Mouse (Mus musculus) kidney, postnatal 0 days (tissue): ENCODE results near the gene Cox20. TPM values are rescaled to one million over a fixed set of nuclear protein-coding genes. Genes with fewer than 3 reads are reported as not detected.
"Not testable (repeated sequence)": the region's sequence is repeated elsewhere in the genome, so short reads cannot be mapped to it uniquely, and the experiment has no call there.

Experiments used
- ATAC-seq: fragments of 200-750 bp; cut with Nextera tagmentation; replicated peaks from 2 replicates; pipeline ENCODE4 v1.8.0; 2017; ENCODE audit warnings: low read depth, moderate number of reproducible peaks, moderate TSS enrichment, moderate library complexity; ENCODE audit not compliant: low FRiP score
- DNase-seq: peaks from one replicate; pipeline ENCODE4 v3.0.0-alpha.2; 2016; ENCODE audit warnings: low spot score
- H3K27ac ChIP-seq: fragments of 300-500 bp; sonication (generic); 2 replicates; pipeline ENCODE4 v1.5.1; 2014; ENCODE audit warnings: mild to moderate bottlenecking
- H3K27me3 ChIP-seq: fragments of 300-500 bp; sonication (generic); 2 replicates; pipeline ENCODE4 v1.6.1; 2014; ENCODE audit warnings: low read length, mixed read lengths; ENCODE audit not compliant: insufficient read depth
- H3K36me3 ChIP-seq: fragments of 300-500 bp; sonication (generic); 2 replicates; pipeline ENCODE4 v1.6.1; 2014; ENCODE audit warnings: low read length, mixed read lengths; ENCODE audit not compliant: insufficient read depth
- H3K4me1 ChIP-seq: fragments of 300-500 bp; sonication (generic); replicated peaks from 2 replicates; pipeline ENCODE4 v1.6.1; 2014; ENCODE audit warnings: antibody characterized with exemption, low read length, mixed read lengths; ENCODE audit not compliant: insufficient read depth
- H3K4me2 ChIP-seq: fragments of 300-500 bp; sonication (generic); 2 replicates; pipeline ENCODE4 v1.6.1; 2014; ENCODE audit warnings: mild to moderate bottlenecking, low read length, moderate library complexity, mixed read lengths
- H3K4me3 ChIP-seq: fragments of 300-500 bp; sonication (generic); replicated peaks from 2 replicates; pipeline ENCODE4 v1.5.1; 2014; ENCODE audit warnings: low read depth, low read length
- H3K9ac ChIP-seq: fragments of 300-500 bp; sonication (generic); 2 replicates; pipeline ENCODE4 v1.6.1; 2014; ENCODE audit warnings: low read depth, low read length
- H3K9me3 ChIP-seq: fragments of 300-500 bp; sonication (generic); replicated peaks from 2 replicates; pipeline ENCODE4 v1.6.1; 2016; ENCODE audit warnings: low read length, inconsistent platforms, mixed read lengths
- CTCF ChIP-seq: IDR thresholded peaks from 2 replicates; pipeline ENCODE4 v1.5.1; 2016; ENCODE audit warnings: antibody characterized with exemption, low read depth, mild to moderate bottlenecking, moderate library complexity
- WGBS: fragments of 180-500 bp; shearing (Covaris S2); extraction: QIAGEN DNeasy Blood & Tissue Kit; methylation state at CpG from one replicate; pipeline ENCODE4 v1.1.7; 2014; 5-methylcytosine and 5-hydroxymethylcytosine counted together
- polyA plus RNA-seq: library from polyadenylated mRNA; unstranded; fragments of >200 nt; fragmentation: Nextera tagmentation; extraction: Ambion mirVana; gene quantifications from 2 replicates; pipeline ENCODE4 v1.2.1, GENCODE M21; 2015

The Cox20 gene
- polyA plus RNA-seq, 1 experiment from 2014 or later = 225 TPM

DNA sequence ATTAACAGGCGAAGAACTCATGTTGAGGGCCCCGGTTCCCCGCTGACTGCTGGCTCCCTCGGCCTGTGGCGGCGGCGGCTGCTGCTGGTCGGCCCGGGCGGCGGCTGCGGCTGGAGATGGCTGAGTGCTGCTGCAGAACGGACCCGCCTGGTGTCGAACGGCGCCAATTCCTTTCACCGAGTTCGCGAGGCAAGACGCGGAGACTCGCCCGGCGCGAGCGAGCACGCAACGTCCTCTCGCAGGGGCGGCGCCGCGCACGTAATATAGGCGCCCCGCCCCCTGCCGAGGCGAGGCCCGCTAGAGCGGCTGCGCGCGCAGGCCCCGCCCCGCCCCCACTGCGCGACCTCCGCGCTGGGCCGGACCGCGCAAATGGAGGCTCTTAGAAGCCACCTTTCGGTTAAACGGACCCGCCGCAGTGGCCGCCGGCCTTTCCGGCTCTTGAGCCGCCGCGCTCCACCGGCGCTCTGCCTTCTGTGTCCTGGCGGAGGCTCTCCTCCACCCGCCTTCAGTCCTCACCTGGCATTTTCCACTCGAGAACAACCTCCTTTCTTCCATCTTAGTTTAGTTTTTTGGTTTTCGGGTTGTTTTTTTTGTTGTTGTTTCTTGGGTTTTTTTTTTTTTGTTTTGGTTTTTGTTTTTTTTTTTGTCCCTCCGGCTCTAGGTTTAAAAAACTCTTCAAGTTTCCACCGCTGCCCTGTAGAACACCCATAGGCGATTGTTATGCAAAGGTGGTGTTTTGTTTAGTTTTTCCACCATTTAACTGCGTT, 18.8 kb downstream of the Cox20 start, which contains the start of gene Hnrnpu:
TSS of gene Hnrnpu (minus strand) at position 247 of the 767 bp plus-strand sequence.
- peak within 1 kb of the TSS; percentile 100 for H3K4me3 ChIP-seq
- no peaks in the 10 kb centered on the region for H3K27me3 ChIP-seq
- peak within 1 kb of the TSS; percentile 100 for H3K9ac ChIP-seq
- peak; percentile 96 for DNase-seq
- WGBS = under 1% methylated on average over 70 of the region's 73 CpGs
- TF ChIP-seq CTCF = 0 out of 2 replicates have a peak, but pooled peaks have one; percentile 2
- peak; percentile 90 for ATAC-seq
- peak within 1 kb of the TSS; percentile 100 for H3K27ac ChIP-seq
- H3K4me1 ChIP-seq = peaks cover 8% of the 10 kb centered on the region; the same call in 1 of the 2 replicates
- peaks cover 18% of the 10 kb centered on the region; the same call in 1 of the 2 replicates for H3K36me3 ChIP-seq
- peak within 1 kb of the TSS; percentile 83 for H3K4me2 ChIP-seq
- no peaks in the 10 kb centered on the region for H3K9me3 ChIP-seq

DNA sequence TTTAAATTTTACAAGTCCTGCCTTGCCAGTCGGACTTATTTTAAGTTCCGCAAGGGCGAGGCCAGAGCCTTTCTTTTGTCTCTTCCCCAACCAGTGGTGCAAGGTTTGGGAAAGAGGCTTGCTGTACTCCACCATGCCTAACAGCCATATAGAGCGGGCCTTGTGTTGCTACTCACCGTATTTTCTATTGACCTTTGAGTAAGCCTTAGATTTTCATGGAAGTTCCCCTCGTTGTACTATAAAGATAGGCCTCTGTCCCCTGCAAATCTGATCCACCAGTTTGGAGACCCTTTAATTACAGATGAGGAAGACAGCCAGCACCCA, 19.4 kb downstream of the Cox20 start:
- H3K4me1 ChIP-seq = peaks cover 4% of the 10 kb centered on the region; the same call in 1 of the 2 replicates
- ATAC-seq = no peak
- H3K27me3 ChIP-seq = no peaks in the 10 kb centered on the region
- WGBS = 6% methylated on average over 6 of the region's 6 CpGs
- H3K4me3 ChIP-seq = peak overlapping the region; percentile 100
- H3K27ac ChIP-seq = peak overlapping the region; percentile 100
- no peak for TF ChIP-seq CTCF
- H3K4me2 ChIP-seq = peak overlapping the region; percentile 69
- H3K9me3 ChIP-seq = no peaks in the 10 kb centered on the region
- peak; percentile 56 for DNase-seq
- H3K9ac ChIP-seq = peak overlapping the region; percentile 100
- H3K36me3 ChIP-seq = peaks cover 13% of the 10 kb centered on the region; the same call in 1 of the 2 replicates

- ATAC-seq (no peak), DNase-seq (no peak)
- no peak overlapping the region for H3K27ac ChIP-seq
- H3K9me3 ChIP-seq = no peaks in the 10 kb centered on the region
- WGBS = 95% methylated on average over 2 of the region's 2 CpGs
- no peak for TF ChIP-seq CTCF
- H3K4me2 ChIP-seq = no peak overlapping the region
- H3K4me3 ChIP-seq = no peak overlapping the region
- H3K36me3 ChIP-seq = 0 out of 2 replicates have a peak, but pooled peaks cover under 1% of the 10 kb centered on the region
- H3K9ac ChIP-seq = no peak overlapping the region
- H3K27me3 ChIP-seq = no peaks in the 10 kb centered on the region
- H3K4me1 ChIP-seq = peaks cover 4% of the 10 kb centered on the region; the same call in 1 of the 2 replicates
Measured at GRCm38 (mm10) chr1:178340213-178340612, 21.3 kb downstream of the Cox20 start.

DNA sequence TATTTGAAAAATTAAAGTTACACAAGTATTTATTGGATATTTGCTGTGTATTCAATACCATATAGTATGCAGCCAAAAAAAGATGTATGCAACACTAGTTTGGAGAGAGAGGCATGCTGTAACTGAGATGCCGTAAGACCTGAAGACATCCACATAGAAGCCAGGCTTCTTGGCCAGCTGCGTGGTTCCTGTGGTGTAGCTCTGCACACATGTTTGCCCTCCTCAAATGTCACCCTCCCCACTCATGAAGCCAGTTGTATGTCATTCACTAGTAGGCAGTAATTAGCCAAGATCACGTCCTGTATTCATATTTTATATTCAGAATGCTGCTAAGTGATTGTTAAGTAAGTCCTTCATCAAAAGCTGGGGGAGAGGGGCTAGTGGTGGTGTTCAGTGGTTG, 22.5 kb downstream of the Cox20 start:
- DNase-seq (no peak), ATAC-seq (no peak)
- no peak overlapping the region for H3K9ac ChIP-seq
- H3K4me2 ChIP-seq = no peak overlapping the region
- 81% methylated on average over 3 of the region's 3 CpGs for WGBS
- no peak for TF ChIP-seq CTCF
- no peaks in the 10 kb centered on the region for H3K9me3 ChIP-seq
- no peaks in the 10 kb centered on the region for H3K27me3 ChIP-seq
- H3K27ac ChIP-seq = no peak overlapping the region
- no peaks in the 10 kb centered on the region for H3K36me3 ChIP-seq
- H3K4me3 ChIP-seq = no peak overlapping the region
- peaks cover 4% of the 10 kb centered on the region; the same call in 1 of the 2 replicates for H3K4me1 ChIP-seq

DNA sequence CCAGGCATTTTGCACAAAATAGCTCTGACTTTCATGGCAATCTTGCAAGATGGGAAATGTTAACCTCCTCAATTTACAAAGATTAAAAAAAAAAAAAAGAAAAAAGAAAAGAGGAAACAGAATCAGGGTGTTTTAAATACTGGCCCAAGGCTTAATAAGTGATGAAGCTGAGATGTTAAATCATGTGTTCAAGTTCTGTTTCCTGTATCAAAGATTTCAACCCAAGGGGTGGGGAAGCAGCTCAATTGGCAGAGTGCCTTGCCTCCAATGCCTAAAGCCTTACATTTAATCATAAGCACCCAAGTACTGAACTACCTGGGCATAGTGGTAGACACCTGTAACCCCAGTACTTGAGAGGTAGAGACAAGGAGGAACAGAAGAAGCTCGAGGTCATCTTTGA, 23.1 kb downstream of the Cox20 start:
- no peak for TF ChIP-seq CTCF
- ATAC-seq = no peak
- H3K4me3 ChIP-seq = no peak overlapping the region
- H3K9ac ChIP-seq = no peak overlapping the region
- DNase-seq = no peak
- WGBS = 86% methylated on average over 1 of the region's 1 CpGs
- H3K27ac ChIP-seq = no peak overlapping the region
- H3K9me3 ChIP-seq = no peaks in the 10 kb centered on the region
- no peak overlapping the region for H3K4me2 ChIP-seq
- no peaks in the 10 kb centered on the region for H3K36me3 ChIP-seq
- peaks cover 4% of the 10 kb centered on the region; the same call in 1 of the 2 replicates for H3K4me1 ChIP-seq
- H3K27me3 ChIP-seq = no peaks in the 10 kb centered on the region

DNA sequence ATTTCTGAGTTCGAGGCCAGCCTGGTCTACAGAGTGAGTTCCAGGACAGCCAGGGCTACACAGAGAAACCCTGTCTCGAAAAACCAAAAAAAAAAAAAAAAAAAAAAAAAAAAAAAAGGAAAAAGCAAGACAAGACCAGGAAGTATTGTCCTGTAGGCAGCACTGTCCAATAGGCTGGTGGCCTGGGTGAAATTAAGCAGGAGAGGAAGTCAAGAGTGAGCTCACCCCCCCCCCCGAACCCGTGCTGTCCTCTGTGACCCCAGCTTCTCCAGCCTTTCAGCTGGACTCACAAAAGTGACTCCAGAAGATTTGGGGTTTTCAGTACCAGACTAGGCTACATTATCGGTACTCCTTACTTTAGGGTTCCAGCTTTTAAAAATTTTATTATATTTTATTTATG, 23.7 kb downstream of the Cox20 start:
- Histone ChIP-seq H3K36me3 (no peaks in the 10 kb centered on the region), H3K4me3 (no peak overlapping the region), H3K4me1 (peaks cover 4% of the 10 kb centered on the region; the same call in 1 of the 2 replicates), H3K27me3 (no peaks in the 10 kb centered on the region), H3K9ac (no peak overlapping the region), H3K9me3 (no peaks in the 10 kb centered on the region), H3K27ac (no peak overlapping the region), H3K4me2 (no peak overlapping the region)
- ATAC-seq (no peak), DNase-seq (no peak)
- no peak for TF ChIP-seq CTCF
- 84% methylated on average over 4 of the region's 5 CpGs for WGBS

- not testable (repeated sequence) for H3K9ac ChIP-seq, H3K9me3 ChIP-seq, H3K4me3 ChIP-seq, ATAC-seq, H3K4me1 ChIP-seq, H3K4me2 ChIP-seq, DNase-seq, H3K27ac ChIP-seq, H3K36me3 ChIP-seq, H3K27me3 ChIP-seq
- 87% methylated on average over 10 of the region's 10 CpGs for WGBS
Measured at GRCm38 (mm10) chr1:178344071-178344805, 25.3 kb downstream of the Cox20 start.
